Mouse (Mus musculus): ENCODE measurements around the gene Unc5a.

DNA sequence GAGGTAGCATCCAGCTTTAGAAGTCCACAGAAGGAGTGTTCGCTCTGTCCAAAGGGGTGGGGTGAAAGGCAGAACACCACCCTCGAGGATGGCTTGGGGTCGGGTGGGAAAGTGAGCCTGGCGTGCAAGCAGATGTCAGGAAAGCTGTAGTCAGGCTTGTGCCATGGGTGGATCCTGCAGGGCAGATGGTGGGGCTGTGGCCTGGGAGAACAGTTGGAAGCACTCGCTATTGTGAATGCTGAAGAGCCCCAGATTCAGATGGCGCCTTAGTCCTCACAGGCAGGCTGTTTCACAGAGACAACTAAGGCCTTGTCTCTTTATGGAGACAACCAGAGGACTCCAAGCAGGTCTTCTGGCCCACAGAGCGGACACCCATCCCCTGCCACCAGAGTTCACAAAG lies 43.0 kb downstream of the Unc5a start:
- TF ChIP-seq GATA1 (IDR thresholded peaks at IDR 0.05; ENCODE audit: low read length) (no peak), TAL1 (IDR thresholded peaks at IDR 0.05; ENCODE audit: low read length) (no peak)

Measured in erythroblast, embryonic 14.5 days (primary cell).